Mouse (Mus musculus) left cerebral cortex, postnatal 4 days (tissue): Measurements from ENCODE around the gene Camk2g. TPM values are rescaled to one million over a fixed set of nuclear protein-coding genes. Genes with fewer than 3 reads are reported as not detected.
A peak's percentile ranks its signal among the peaks of the same experiment; 100 is the strongest.
"Not testable (repeated sequence)": the region's sequence is repeated elsewhere in the genome, so short reads cannot be mapped to it uniquely, and the experiment has no call there.

Experiments used
- DNase-seq: peaks from one replicate; pipeline ENCODE4 v3.0.0-alpha.2; 2022
- intact Hi-C: fragments of 180-260 bp; cut with DNase I; formaldehyde crosslinking; loops from one replicate; pipeline ENCODE4 v1.15.1; 2025
- total RNA-seq, 2 experiments: library from RNA; stranded (reverse); gene quantifications; 2 replicates each; pipeline ENCODE4 v1.2.3; 2021

The Camk2g gene
- total RNA-seq, 2 experiments from 2014 or later = 184 to 193 TPM

GRCm38 (mm10) chr14:20708239-20708638 lies 85.6 kb downstream of the Camk2g start:
- intact Hi-C loops = no loop called here
- DNase-seq = no peak

GRCm38 (mm10) chr14:20707201-20708190 lies 86.4 kb downstream of the Camk2g start, which contains the start of gene Zswim8:
Zswim8 (plus strand) TSS chr14:20707552.
- peak; percentile 89 for DNase-seq
- intact Hi-C loops = no loop called here

- DNase-seq, intact Hi-C loops: not testable (repeated sequence)
Measured at GRCm38 (mm10) chr14:20703461-20703860, 90.4 kb downstream of the Camk2g start.

GRCm38 (mm10) chr14:20702741-20703381 lies 91.0 kb downstream of the Camk2g start, which contains the start of gene Chchd1:
Chchd1 (plus strand) TSS chr14:20703006.
- peak; percentile 91 for DNase-seq
- intact Hi-C loops = no loop called here

GRCm38 (mm10) chr14:20702096-20702740 lies 91.7 kb downstream of the Camk2g start:
- DNase-seq = no peak
- intact Hi-C loops = no loop called here

- DNase-seq = no peak
- intact Hi-C loops = no loop called here
Measured at GRCm38 (mm10) chr14:20701554-20701953, 92.3 kb downstream of the Camk2g start.

GRCm38 (mm10) chr14:20700362-20700761 lies 93.5 kb downstream of the Camk2g start:
- intact Hi-C loops = no loop called here
- DNase-seq = no peak

GRCm38 (mm10) chr14:20698515-20698914 lies 95.4 kb downstream of the Camk2g start:
- no peak for DNase-seq
- intact Hi-C loops = no loop called here

GRCm38 (mm10) chr14:20696986-20697385 lies 96.9 kb downstream of the Camk2g start:
- intact Hi-C loops = no loop called here

GRCm38 (mm10) chr14:20695761-20696520 lies 97.9 kb downstream of the Camk2g start:
- intact Hi-C loops = no loop called here
- peak; percentile 7 for DNase-seq

More at GRCm38 (mm10) chr14:20696986-20697385, 96.9 kb downstream of the Camk2g start:
- DNase-seq = peak; percentile 36

- DNase-seq = peak; percentile 93
- intact Hi-C loops = no loop called here
Measured at GRCm38 (mm10) chr14:20694884-20695760, 98.8 kb downstream of the Camk2g start, which contains the start of gene Fut11. Fut11 (plus strand) TSS chr14:20694968.

GRCm38 (mm10) chr14:20694185-20694883 lies 99.6 kb downstream of the Camk2g start:
- intact Hi-C loops = no loop called here
- DNase-seq = no peak

- DNase-seq = no peak
- intact Hi-C loops = no loop called here
Measured at GRCm38 (mm10) chr14:20693589-20694101, 100.2 kb downstream of the Camk2g start.

GRCm38 (mm10) chr14:20691772-20692171 lies 102.1 kb downstream of the Camk2g start:
- intact Hi-C loops = no loop called here
- DNase-seq = no peak

- DNase-seq = no peak
- intact Hi-C loops = no loop called here
Measured at GRCm38 (mm10) chr14:20689009-20689408, 104.9 kb downstream of the Camk2g start.

GRCm38 (mm10) chr14:20686576-20686975 lies 107.3 kb downstream of the Camk2g start:
- DNase-seq = no peak

More at GRCm38 (mm10) chr14:20686576-20686975, 107.3 kb downstream of the Camk2g start:
- intact Hi-C loops = no loop called here
